Mouse (Mus musculus): Measurements from ENCODE around the gene Ppm1a.

- TF ChIP-seq POLR2A (IDR thresholded peaks at IDR 0.05; ENCODE audit: borderline replicate concordance, insufficient read depth, low read length) (no peak), CTCF (IDR thresholded peaks at IDR 0.05; ENCODE audit: borderline replicate concordance, insufficient read depth, low read depth, low read length) (no peak)
Measured at GRCm38 (mm10) chr12:72771153-72771552, 13.9 kb downstream of the Ppm1a start.
